Mouse (Mus musculus) heart, embryonic 16.5 days (tissue): Measurements from ENCODE around the gene Pfdn5. TPM values are rescaled to one million over a fixed set of nuclear protein-coding genes. Genes with fewer than 3 reads are reported as not detected.
A peak's percentile ranks its signal among the peaks of the same experiment; 100 is the strongest.

Source experiments
- ATAC-seq: fragments of 200-750 bp; cut with Nextera tagmentation; replicated peaks from 2 replicates; pipeline ENCODE4 v1.8.0; 2017; ENCODE audit warnings: moderate number of reproducible peaks; ENCODE audit not compliant: insufficient read depth, low FRiP score; ENCODE audit errors: extremely low read depth
- H3K27ac ChIP-seq: fragments of 300-500 bp; sonication (generic); 2 replicates; pipeline ENCODE4 v1.5.1; 2014; ENCODE audit warnings: mild to moderate bottlenecking, low read length, control low read depth, moderate library complexity
- H3K27me3 ChIP-seq: fragments of 300-500 bp; sonication (generic); 2 replicates; pipeline ENCODE4 v1.6.1; 2014; ENCODE audit warnings: low read length, mixed read lengths; ENCODE audit not compliant: control insufficient read depth, insufficient read depth
- H3K36me3 ChIP-seq: fragments of 300-500 bp; sonication (generic); 2 replicates; pipeline ENCODE4 v1.6.1; 2014; ENCODE audit not compliant: control insufficient read depth, insufficient read depth
- H3K4me1 ChIP-seq: fragments of 300-500 bp; sonication (generic); 2 replicates; pipeline ENCODE4 v1.6.1; 2014; ENCODE audit warnings: low read length, mixed read lengths; ENCODE audit not compliant: control insufficient read depth, insufficient read depth
- H3K4me2 ChIP-seq: fragments of 300-500 bp; sonication (generic); 2 replicates; pipeline ENCODE4 v1.6.1; 2014; ENCODE audit warnings: low read depth, mild to moderate bottlenecking, control low read depth, low read length
- H3K4me3 ChIP-seq: fragments of 300-500 bp; sonication (generic); 2 replicates; pipeline ENCODE4 v1.5.1; 2014; ENCODE audit warnings: mild to moderate bottlenecking, control low read depth, low read length
- H3K9ac ChIP-seq: fragments of 300-500 bp; sonication (generic); 2 replicates; pipeline ENCODE4 v1.6.1; 2014; ENCODE audit warnings: low read length, control low read depth
- H3K9me3 ChIP-seq: fragments of 300-500 bp; sonication (generic); replicated peaks from 2 replicates; pipeline ENCODE4 v1.6.1; 2016; ENCODE audit warnings: low read length; ENCODE audit not compliant: control insufficient read depth
- WGBS: fragments of 180-500 bp; shearing (Covaris S2); extraction: QIAGEN DNeasy Blood & Tissue Kit; methylation state at CpG from one replicate; pipeline ENCODE4 v1.1.7; 2014; 5-methylcytosine and 5-hydroxymethylcytosine counted together
- polyA plus RNA-seq: library from polyadenylated mRNA; unstranded; fragments of >200 nt; fragmentation: Nextera tagmentation; extraction: Ambion mirVana; gene quantifications from 2 replicates; pipeline ENCODE4 v1.2.1, GENCODE M21; 2015

Gene Pfdn5
- polyA plus RNA-seq, 1 experiment from 2014 or later: 277 TPM

DNA sequence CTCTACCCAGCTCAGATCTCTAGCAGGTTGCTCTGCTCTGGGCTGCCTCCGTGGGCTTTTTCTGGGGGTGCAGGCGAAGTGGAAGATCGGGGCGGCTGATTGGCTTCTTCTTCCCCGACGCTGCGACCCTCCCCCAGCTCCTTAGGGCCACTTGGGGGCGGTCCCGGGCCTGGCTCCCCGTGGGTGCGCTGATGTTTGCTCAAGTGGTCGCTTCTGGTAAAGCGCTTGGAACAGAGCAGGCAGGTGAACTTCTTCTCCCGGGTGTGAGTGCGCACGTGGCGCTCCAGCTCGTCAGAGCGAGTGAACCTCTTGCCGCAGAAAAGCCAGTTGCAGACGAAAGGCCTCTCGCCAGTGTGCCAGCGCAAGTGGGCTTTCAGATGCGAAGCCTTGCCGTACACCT is 32.2 kb downstream of the Pfdn5 start:
- H3K27ac ChIP-seq: no peak overlapping the region
- no peaks in the 10 kb centered on the region for H3K9me3 ChIP-seq
- H3K9ac ChIP-seq: no peak overlapping the region
- ATAC-seq: no peak
- H3K4me3 ChIP-seq: peak overlapping the region; percentile 6
- peak overlapping the region; percentile 41 for H3K4me2 ChIP-seq
- peaks cover 27% of the 10 kb centered on the region for H3K4me1 ChIP-seq
- peaks cover 41% of the 10 kb centered on the region for H3K27me3 ChIP-seq
- H3K36me3 ChIP-seq: no peaks in the 10 kb centered on the region
- 3% methylated on average over 25 of the region's 25 CpGs for WGBS

DNA sequence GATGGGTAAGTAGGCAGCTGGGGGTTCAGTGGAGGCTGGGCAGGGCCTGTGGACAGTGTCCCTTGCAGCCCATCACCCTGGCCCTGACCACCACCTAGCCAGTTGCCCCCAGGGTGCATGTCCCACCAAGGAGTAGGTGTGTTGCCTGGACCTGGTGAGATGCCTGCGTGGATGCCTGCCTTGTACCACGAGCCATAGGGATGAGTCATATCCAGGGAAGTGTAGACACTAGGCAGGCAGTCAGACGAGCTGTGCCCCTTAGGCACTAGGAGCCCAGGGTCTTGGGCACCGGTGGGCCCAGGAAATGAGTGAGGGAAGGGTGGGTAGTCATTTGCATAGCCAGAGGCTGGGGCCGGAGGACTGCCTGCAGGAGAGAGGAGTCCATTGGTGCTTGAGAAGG is 32.9 kb downstream of the Pfdn5 start:
- Histone ChIP-seq H3K4me3 (no peak overlapping the region), H3K9me3 (no peaks in the 10 kb centered on the region), H3K4me1 (peaks cover 27% of the 10 kb centered on the region), H3K9ac (no peak overlapping the region), H3K4me2 (no peak overlapping the region), H3K27ac (no peak overlapping the region), H3K27me3 (peaks cover 41% of the 10 kb centered on the region), H3K36me3 (no peaks in the 10 kb centered on the region)
- WGBS: 31% methylated on average over 5 of the region's 5 CpGs
- ATAC-seq: no peak

DNA sequence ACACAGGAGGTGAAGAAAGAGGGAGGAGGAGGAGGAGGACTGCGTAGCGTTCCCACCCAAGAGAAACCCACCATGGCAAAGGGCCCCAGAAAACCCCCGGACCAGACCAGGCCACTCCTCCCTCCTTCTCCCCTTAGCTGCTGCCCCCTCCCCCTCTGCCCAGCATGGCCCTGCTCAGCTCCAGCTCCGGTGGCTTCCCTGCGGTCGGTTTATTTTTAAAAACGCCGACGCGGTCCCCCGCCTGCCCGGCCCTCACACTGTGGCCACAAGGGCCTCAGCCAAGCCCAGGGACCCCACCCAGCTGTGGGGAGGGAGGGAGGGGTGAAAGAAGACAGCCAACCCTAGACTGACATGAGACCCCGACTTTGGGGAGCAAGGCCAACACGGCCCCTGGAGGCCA is 36.7 kb downstream of the Pfdn5 start:
- H3K36me3 ChIP-seq: no peaks in the 10 kb centered on the region
- H3K4me3 ChIP-seq: peak overlapping the region; percentile 33
- peak overlapping the region; percentile 60 for H3K4me2 ChIP-seq
- peak overlapping the region; percentile 14; the same call in 1 of the 2 replicates for H3K27ac ChIP-seq
- peak overlapping the region; percentile 67 for H3K9ac ChIP-seq
- H3K4me1 ChIP-seq: peaks cover 21% of the 10 kb centered on the region
- peaks cover 37% of the 10 kb centered on the region for H3K27me3 ChIP-seq
- no peaks in the 10 kb centered on the region for H3K9me3 ChIP-seq
- ATAC-seq: peak; percentile 30
- 8% methylated on average over 13 of the region's 14 CpGs for WGBS

DNA sequence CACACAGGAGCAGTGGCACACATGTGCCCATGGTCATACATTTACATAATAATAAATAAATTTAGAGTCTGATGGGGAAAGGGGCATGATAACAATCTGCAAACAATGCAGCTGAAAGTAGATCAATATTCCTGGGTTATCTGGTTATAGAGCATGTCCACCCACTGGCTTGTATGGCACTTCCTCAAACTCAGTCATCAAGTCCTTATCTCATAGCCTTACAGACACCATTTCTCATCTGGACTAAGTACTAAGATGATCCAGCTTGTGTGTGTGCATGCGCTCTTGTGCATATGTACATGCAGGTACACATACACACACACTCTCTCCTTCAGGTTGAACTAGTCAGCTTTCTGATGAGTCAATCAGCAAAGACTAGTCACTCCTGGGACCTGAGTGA is 38.8 kb downstream of the Pfdn5 start:
- no peak overlapping the region for H3K4me3 ChIP-seq
- no peaks in the 10 kb centered on the region for H3K36me3 ChIP-seq
- H3K27ac ChIP-seq: no peak overlapping the region
- no peak for ATAC-seq
- H3K4me1 ChIP-seq: peaks cover 14% of the 10 kb centered on the region
- H3K27me3 ChIP-seq: peaks cover 26% of the 10 kb centered on the region
- no peak overlapping the region for H3K4me2 ChIP-seq
- no peaks in the 10 kb centered on the region for H3K9me3 ChIP-seq
- 94% methylated on average over 1 of the region's 1 CpGs for WGBS
- no peak overlapping the region for H3K9ac ChIP-seq

- Histone ChIP-seq H3K9ac (peak overlapping the region; percentile 41; the same call in 1 of the 2 replicates), H3K9me3 (no peaks in the 10 kb centered on the region), H3K27ac (no peak overlapping the region), H3K36me3 (no peaks in the 10 kb centered on the region), H3K4me1 (peaks cover 14% of the 10 kb centered on the region), H3K27me3 (peaks cover 25% of the 10 kb centered on the region), H3K4me3 (peak overlapping the region; percentile 28), H3K4me2 (peak overlapping the region; percentile 46)
- WGBS: 18% methylated on average over 7 of the region's 7 CpGs
- no peak for ATAC-seq
Observed at GRCm38 (mm10) chr15:102366238-102366637, 40.3 kb downstream of the Pfdn5 start.

GRCm38 (mm10) chr15:102366733-102367344 is 40.9 kb downstream of the Pfdn5 start, which contains the start of gene Sp7:
TSS of gene Sp7 (minus strand) at chr15:102367182.
- 9% methylated on average over 15 of the region's 15 CpGs for WGBS
- peak within 1 kb of the TSS; percentile 41; the same call in 1 of the 2 replicates for H3K9ac ChIP-seq
- no peak for ATAC-seq

GRCm38 (mm10) chr15:102369972-102370371 is 44.1 kb downstream of the Pfdn5 start:
- Histone ChIP-seq H3K4me3 (no peak overlapping the region), H3K4me2 (peak overlapping the region; percentile 7; the same call in 1 of the 2 replicates), H3K9me3 (no peaks in the 10 kb centered on the region), H3K36me3 (no peaks in the 10 kb centered on the region), H3K27ac (no peak overlapping the region), H3K4me1 (peaks cover 6% of the 10 kb centered on the region), H3K27me3 (peaks cover 21% of the 10 kb centered on the region), H3K9ac (no peak overlapping the region)
- 20% methylated on average over 13 of the region's 13 CpGs for WGBS
- ATAC-seq: no peak

More at GRCm38 (mm10) chr15:102366733-102367344, 40.9 kb downstream of the Pfdn5 start, which contains the start of gene Sp7:
- Histone ChIP-seq H3K4me2 (peak within 1 kb of the TSS; percentile 46), H3K4me3 (peak within 1 kb of the TSS; percentile 28), H3K27me3 (peaks cover 25% of the 10 kb centered on the region), H3K4me1 (peaks cover 14% of the 10 kb centered on the region), H3K9me3 (no peaks in the 10 kb centered on the region), H3K36me3 (no peaks in the 10 kb centered on the region), H3K27ac (no peak within 1 kb of the TSS)

GRCm38 (mm10) chr15:102370727-102371126 is 44.8 kb downstream of the Pfdn5 start:
- no peak for ATAC-seq
- H3K4me1 ChIP-seq: peaks cover 6% of the 10 kb centered on the region
- H3K9me3 ChIP-seq: no peaks in the 10 kb centered on the region
- peaks cover 17% of the 10 kb centered on the region for H3K27me3 ChIP-seq
- H3K9ac ChIP-seq: peak overlapping the region; percentile 6; the same call in 1 of the 2 replicates
- H3K36me3 ChIP-seq: no peaks in the 10 kb centered on the region
- WGBS: 10% methylated on average over 10 of the region's 10 CpGs
- no peak overlapping the region for H3K27ac ChIP-seq
- no peak overlapping the region for H3K4me3 ChIP-seq
- peak overlapping the region; percentile 20 for H3K4me2 ChIP-seq

DNA sequence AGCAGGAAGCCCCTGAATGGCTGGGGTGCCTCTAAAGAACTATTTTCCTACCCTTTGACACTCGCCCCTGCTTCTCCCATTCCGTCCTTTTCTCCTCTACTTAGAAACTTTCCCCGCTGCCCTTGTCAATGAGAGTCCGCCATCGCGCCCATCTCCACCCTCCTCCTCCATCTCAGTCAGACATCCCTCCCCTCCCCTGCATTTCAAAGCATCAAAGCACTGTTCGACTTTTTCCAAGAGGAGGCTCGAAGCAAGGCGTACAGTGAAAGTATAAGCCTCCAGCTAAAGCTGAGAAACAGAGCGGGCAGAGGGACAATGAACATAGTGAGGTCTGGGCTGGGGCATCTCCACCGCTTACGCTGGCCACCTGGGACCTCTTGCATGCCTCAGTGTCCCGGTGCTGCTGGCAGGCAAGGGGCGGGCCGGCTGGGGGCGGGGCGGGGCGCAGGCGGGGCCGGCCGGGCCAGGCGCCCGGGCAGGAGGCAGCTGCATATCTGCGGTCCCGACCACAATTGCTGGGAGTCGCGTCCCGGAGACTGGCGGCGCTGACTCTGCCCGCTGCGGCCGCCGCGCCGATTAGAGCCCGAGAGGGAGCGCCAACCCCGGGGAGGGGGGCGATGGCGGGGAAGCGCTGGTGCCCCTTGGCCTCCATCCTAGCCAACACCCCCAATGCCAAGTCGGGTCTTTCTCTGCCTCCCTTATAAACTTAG is 50.7 kb downstream of the Pfdn5 start:
- peak overlapping the region; percentile 82 for H3K9ac ChIP-seq
- H3K4me3 ChIP-seq: peak overlapping the region; percentile 73
- peak overlapping the region; percentile 99 for H3K4me2 ChIP-seq
- H3K9me3 ChIP-seq: no peaks in the 10 kb centered on the region
- no peaks in the 10 kb centered on the region for H3K27me3 ChIP-seq
- ATAC-seq: peak; percentile 87
- peaks cover 12% of the 10 kb centered on the region for H3K4me1 ChIP-seq
- peak overlapping the region; percentile 81 for H3K27ac ChIP-seq
- WGBS: 1% methylated on average over 43 of the region's 43 CpGs
- H3K36me3 ChIP-seq: no peaks in the 10 kb centered on the region
